Mouse (Mus musculus) MEL (cell line): ENCODE data around the gene Krt42. TPM values are rescaled to one million over a fixed set of nuclear protein-coding genes. Genes with fewer than 3 reads are reported as not detected.

Source experiments
- DNase-seq: peaks from one replicate; pipeline ENCODE4 v3.0.0; 2011; ENCODE audit warnings: low read depth, low spot score
- H3K27ac ChIP-seq: 2 replicates; pipeline ENCODE4 v1.5.1; 2012; ENCODE audit warnings: low read depth, mild to moderate bottlenecking, control low read depth, low read length, moderate library complexity; ENCODE audit not compliant: control insufficient read depth
- H3K27me3 ChIP-seq, 2 experiments: fragments of 150-350 bp in 1 of 2; sonication (generic) in 1 of 2; 2 replicates each; pipeline ENCODE4 v1.6.1; 2012; ENCODE audit warnings: low read length in 2 of 2, mild to moderate bottlenecking in 2 of 2, improper control_type of control experiment in 1 of 2, moderate library complexity in 1 of 2; ENCODE audit not compliant: insufficient read depth in 2 of 2, control insufficient read depth in 1 of 2
- H3K36me3 ChIP-seq, 2 experiments: 2 replicates each; pipeline ENCODE4 v1.6.1; 2012 to 2014; ENCODE audit warnings: low read length in 2 of 2, improper control_type of control experiment in 1 of 2, inconsistent platforms in 1 of 2, mild to moderate bottlenecking in 1 of 2; ENCODE audit not compliant: insufficient read depth in 2 of 2, control insufficient read depth in 1 of 2
- H3K4me1 ChIP-seq, 2 experiments: fragments of 150-350 bp in 1 of 2; sonication (generic) in 1 of 2; 2 replicates each; pipeline ENCODE4 v1.6.1; 2012; ENCODE audit warnings: low read length in 2 of 2, improper control_type of control experiment in 1 of 2, mild to moderate bottlenecking in 1 of 2; ENCODE audit not compliant: insufficient read depth in 2 of 2, control insufficient read depth in 1 of 2
- H3K4me3 ChIP-seq, 2 experiments: fragments of 150-350 bp in 1 of 2; sonication (generic) in 1 of 2; 2 replicates each; pipeline ENCODE4 v1.5.1; 2012; ENCODE audit warnings: low read depth in 2 of 2, low read length in 2 of 2, mild to moderate bottlenecking in 2 of 2, moderate library complexity in 2 of 2, control low read depth in 1 of 2, improper control_type of control experiment in 1 of 2; ENCODE audit not compliant: control insufficient read depth in 1 of 2, insufficient read depth in 1 of 2
- H3K79me2 ChIP-seq: 2 replicates; pipeline ENCODE4 v1.6.1; 2012; ENCODE audit warnings: mild to moderate bottlenecking, low read length, moderate library complexity; ENCODE audit not compliant: control insufficient read depth, poor library complexity, insufficient read depth
- H3K9ac ChIP-seq: 2 replicates; pipeline ENCODE4 v1.6.1; 2012; ENCODE audit warnings: low read depth, mild to moderate bottlenecking, control low read depth, low read length, moderate library complexity; ENCODE audit not compliant: control insufficient read depth, poor library complexity, severe bottlenecking
- H3K9me3 ChIP-seq: fragments of 150-350 bp; sonication (generic); replicated peaks from 2 replicates; pipeline ENCODE4 v1.6.1; 2012; ENCODE audit warnings: mild to moderate bottlenecking, low read length, improper control_type of control experiment, moderate library complexity; ENCODE audit not compliant: insufficient read depth
- CHD1 ChIP-seq: IDR thresholded peaks from 2 replicates; pipeline ENCODE4 v1.6.1; 2012; ENCODE audit warnings: low read depth, mild to moderate bottlenecking, inconsistent platforms, low read length, improper control_type of control experiment
- CTCF ChIP-seq, 3 experiments: IDR thresholded peaks in 2 of 3; conservative IDR thresholded peaks in 1 of 3; 2 replicates each; pipeline ENCODE4 v1.5.1; 2011 to 2012; ENCODE audit warnings: low read length in 3 of 3, low read depth in 2 of 3, mild to moderate bottlenecking in 2 of 3, improper control_type of control experiment in 1 of 3, inconsistent platforms in 1 of 3, mixed read lengths in 1 of 3, moderate library complexity in 1 of 3; ENCODE audit not compliant: control insufficient read depth in 1 of 3, insufficient read depth in 1 of 3, poor library complexity in 1 of 3, severe bottlenecking in 1 of 3
- E2F4 ChIP-seq: IDR thresholded peaks from 2 replicates; pipeline ENCODE4 v1.6.1; 2011; ENCODE audit warnings: low read depth, low read length, improper control_type of control experiment, borderline replicate concordance
- ELF1 ChIP-seq: IDR thresholded peaks from 2 replicates; pipeline ENCODE4 v1.6.1; 2014; ENCODE audit warnings: low read depth, mild to moderate bottlenecking, inconsistent platforms, low read length, improper control_type of control experiment, moderate library complexity
- EP300 ChIP-seq, 2 experiments: IDR thresholded peaks; 2 replicates each; pipeline ENCODE4 v1.6.1; 2011; ENCODE audit warnings: improper control_type of control experiment in 2 of 2, low read length in 2 of 2, low read depth in 1 of 2, mild to moderate bottlenecking in 1 of 2
- GABPA ChIP-seq: IDR thresholded peaks from 2 replicates; pipeline ENCODE4 v1.6.1; 2012; ENCODE audit warnings: low read depth, mild to moderate bottlenecking, inconsistent platforms, low read length, improper control_type of control experiment, moderate library complexity
- GATA1 ChIP-seq: IDR thresholded peaks from 2 replicates; pipeline ENCODE4 v1.6.1; 2011; ENCODE audit warnings: low read depth, low read length, improper control_type of control experiment
- KAT2A ChIP-seq: conservative IDR thresholded peaks from 2 replicates; pipeline ENCODE4 v1.6.1; 2012; ENCODE audit warnings: low read depth, low read length, improper control_type of control experiment, inconsistent platforms
- MAFK ChIP-seq: IDR thresholded peaks from 2 replicates; pipeline ENCODE4 v1.6.1; 2011; ENCODE audit warnings: low read depth, mild to moderate bottlenecking, low read length, improper control_type of control experiment, borderline replicate concordance
- MAX ChIP-seq: IDR thresholded peaks from 2 replicates; pipeline ENCODE4 v1.6.1; 2011; ENCODE audit warnings: low read length, improper control_type of control experiment
- MAZ ChIP-seq: IDR thresholded peaks from 2 replicates; pipeline ENCODE4 v1.6.1; 2012; ENCODE audit warnings: low read depth, mild to moderate bottlenecking, inconsistent platforms, low read length, improper control_type of control experiment
- MXI1 ChIP-seq: IDR thresholded peaks from 2 replicates; pipeline ENCODE4 v1.6.1; 2011; ENCODE audit warnings: mild to moderate bottlenecking, low read depth, low read length, improper control_type of control experiment
- POLR2A ChIP-seq, 2 experiments: IDR thresholded peaks; 2 replicates each; pipeline ENCODE4 v1.6.1; 2011 to 2012; ENCODE audit warnings: low read length in 2 of 2, mild to moderate bottlenecking in 2 of 2, control low read depth in 1 of 2, improper control_type of control experiment in 1 of 2, low read depth in 1 of 2, moderate library complexity in 1 of 2; ENCODE audit not compliant: control insufficient read depth in 1 of 2, insufficient read depth in 1 of 2, poor library complexity in 1 of 2
- POLR2AphosphoS2 ChIP-seq: IDR thresholded peaks from 2 replicates; pipeline ENCODE4 v1.6.1; 2011; ENCODE audit warnings: low read length, improper control_type of control experiment
- RAD21 ChIP-seq: IDR thresholded peaks from 2 replicates; pipeline ENCODE4 v1.6.1; 2011; ENCODE audit warnings: mild to moderate bottlenecking, low read depth, low read length, improper control_type of control experiment
- TAL1 ChIP-seq: IDR thresholded peaks from 2 replicates; pipeline ENCODE4 v1.6.1; 2012; ENCODE audit warnings: mild to moderate bottlenecking, inconsistent platforms, low read length, moderate library complexity, mixed read lengths
- UBTF ChIP-seq: IDR thresholded peaks from 2 replicates; pipeline ENCODE4 v1.6.1; 2012; ENCODE audit warnings: low read depth, mild to moderate bottlenecking, inconsistent platforms, low read length, improper control_type of control experiment, moderate library complexity, borderline replicate concordance; ENCODE audit not compliant: insufficient read depth
- USF1 ChIP-seq: IDR thresholded peaks from 2 replicates; pipeline ENCODE4 v1.6.1; 2014; ENCODE audit warnings: low read depth, mild to moderate bottlenecking, inconsistent platforms, low read length, improper control_type of control experiment, moderate library complexity
- USF2 ChIP-seq, 2 experiments: IDR thresholded peaks; 2 replicates each; pipeline ENCODE4 v1.6.1; 2011 to 2012; ENCODE audit warnings: improper control_type of control experiment in 2 of 2, low read length in 2 of 2, borderline replicate concordance in 1 of 2, inconsistent platforms in 1 of 2, low read depth in 1 of 2, mild to moderate bottlenecking in 1 of 2; ENCODE audit not compliant: insufficient read depth in 1 of 2
- ZC3H11A ChIP-seq: IDR thresholded peaks from 2 replicates; pipeline ENCODE4 v1.6.1; 2012; ENCODE audit warnings: low read depth, mild to moderate bottlenecking, inconsistent platforms, low read length, improper control_type of control experiment
- polyA plus RNA-seq, 2 experiments: library from polyadenylated mRNA; stranded (reverse) in 1 of 2; unstranded in 1 of 2; fragments of >175 nt in 1 of 2; fragments of >200 nt in 1 of 2; gene quantifications; 2 replicates each; pipeline versions ENCODE4 v1.2.1 to v1.2.4; 2012; ENCODE audit warnings: low replicate concordance in 2 of 2, low read depth in 1 of 2; ENCODE audit not compliant: insufficient read length in 2 of 2, insufficient read depth in 1 of 2, missing spikeins in 1 of 2
- total RNA-seq: library from RNA; depleted of rRNA; stranded (reverse); fragments of 300-350 nt; gene quantifications from 2 replicates; pipeline ENCODE4 v1.2.3, GENCODE M21; 2012

Krt42 gene
- total and polyA plus RNA-seq, 3 experiments = not detected

GRCm38 (mm10) chr11:100261235-100261605, 8.5 kb downstream of the Krt42 start:
- TF ChIP-seq RAD21 (no peak), CTCF (IDR thresholded peaks at IDR 0.05 in 2 of 3, conservative IDR thresholded peaks at IDR 0.05 in 1 of 3; ENCODE audit: control insufficient read depth in 1 of 3, insufficient read depth in 1 of 3, low read depth in 2 of 3, low read length in 3 of 3, poor library complexity in 1 of 3, severe bottlenecking in 1 of 3) (no peak), MAFK (no peak), USF2 (IDR thresholded peaks at IDR 0.05; ENCODE audit: borderline replicate concordance in 1 of 2, insufficient read depth in 1 of 2, low read depth in 1 of 2, low read length in 2 of 2) (no peak), KAT2A (no peak), POLR2AphosphoS2 (no peak), MAZ (no peak), CHD1 (no peak), GATA1 (no peak), ZC3H11A (no peak), E2F4 (no peak), TAL1 (no peak), POLR2A (IDR thresholded peaks at IDR 0.05; ENCODE audit: control insufficient read depth in 1 of 2, insufficient read depth in 1 of 2, low read depth in 1 of 2, low read length in 2 of 2, poor library complexity in 1 of 2) (no peak), UBTF (no peak), MXI1 (no peak), ELF1 (no peak), MAX (no peak), EP300 (IDR thresholded peaks at IDR 0.05; ENCODE audit: low read depth in 1 of 2, low read length in 2 of 2) (no peak), GABPA (no peak)
- Histone ChIP-seq H3K79me2 (no peaks in the 10 kb centered on the region), H3K4me3 (no peak overlapping the region), H3K9me3 (no peaks in the 10 kb centered on the region), H3K36me3 (no peaks in the 10 kb centered on the region), H3K4me1 (no peaks in the 10 kb centered on the region), H3K27ac (no peak overlapping the region), H3K27me3 (no peaks in the 10 kb centered on the region), H3K9ac (no peak overlapping the region)
- no peak for DNase-seq

GRCm38 (mm10) chr11:100260514-100261234, 9.0 kb downstream of the Krt42 start, which contains the start of gene Krt17:
Gene Krt17 (minus strand): TSS chr11:100261029.
- no peak within 1 kb of the TSS for H3K4me3 ChIP-seq
- H3K36me3 ChIP-seq = no peaks in the 10 kb centered on the region
- H3K9ac ChIP-seq = no peak within 1 kb of the TSS
- H3K9me3 ChIP-seq = no peaks in the 10 kb centered on the region
- no peak within 1 kb of the TSS for H3K27ac ChIP-seq
- no peaks in the 10 kb centered on the region for H3K4me1 ChIP-seq
- no peak for DNase-seq
- H3K79me2 ChIP-seq = no peaks in the 10 kb centered on the region
- H3K27me3 ChIP-seq = no peaks in the 10 kb centered on the region
- TF ChIP-seq USF1 (no peak), MAX (no peak), MAZ (no peak)
